Mouse (Mus musculus) ES-Bruce4 (cell line): ENCODE data around the gene Wdr1.

Experiments
- CTCF ChIP-seq: IDR thresholded peaks from one replicate; pipeline ENCODE4 v1.8.1; 2011; ENCODE audit warnings: low read depth, low read length
- EP300 ChIP-seq: IDR thresholded peaks from 2 replicates; pipeline ENCODE4 v1.6.1; 2011; ENCODE audit warnings: low read depth, low read length; ENCODE audit not compliant: insufficient read depth
- POLR2A ChIP-seq: IDR thresholded peaks from one replicate; pipeline ENCODE4 v1.8.1; 2011; ENCODE audit warnings: low read length; ENCODE audit not compliant: insufficient read depth

- TF ChIP-seq POLR2A (no peak), EP300 (no peak), CTCF (no peak)
Measured at GRCm38 (mm10) chr5:38504747-38505434, 58.1 kb downstream of the Wdr1 start.
